Mouse (Mus musculus): ENCODE measurements around the gene Bud23. TPM values are rescaled to one million over a fixed set of nuclear protein-coding genes. Genes with fewer than 3 reads are reported as not detected.

Bud23 gene
- total RNA-seq, 2 experiments from 2014 or later, result 28.6 to 30.3 TPM

DNA sequence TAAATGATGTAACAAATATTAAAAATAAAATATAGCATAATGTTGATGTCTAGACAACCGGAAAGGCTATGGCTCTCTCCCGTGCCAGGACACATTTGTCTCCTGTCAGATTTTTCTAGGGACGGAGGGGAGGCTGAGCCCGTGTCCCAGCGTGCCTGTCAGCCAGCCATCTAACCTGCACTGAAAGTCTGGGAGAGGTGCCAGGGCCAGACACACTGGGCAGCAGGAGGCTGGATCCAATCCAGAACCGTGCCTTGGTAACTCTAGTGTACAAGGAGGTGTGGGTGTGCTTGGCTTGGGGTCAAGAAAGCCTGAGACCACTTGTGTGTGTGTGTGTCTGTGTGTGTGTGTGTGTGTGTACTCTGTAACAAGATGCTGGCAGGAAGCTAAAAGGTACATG lies 42.9 kb downstream of the Bud23 start:
- DNase-seq, result peak; percentile 36

DNA sequence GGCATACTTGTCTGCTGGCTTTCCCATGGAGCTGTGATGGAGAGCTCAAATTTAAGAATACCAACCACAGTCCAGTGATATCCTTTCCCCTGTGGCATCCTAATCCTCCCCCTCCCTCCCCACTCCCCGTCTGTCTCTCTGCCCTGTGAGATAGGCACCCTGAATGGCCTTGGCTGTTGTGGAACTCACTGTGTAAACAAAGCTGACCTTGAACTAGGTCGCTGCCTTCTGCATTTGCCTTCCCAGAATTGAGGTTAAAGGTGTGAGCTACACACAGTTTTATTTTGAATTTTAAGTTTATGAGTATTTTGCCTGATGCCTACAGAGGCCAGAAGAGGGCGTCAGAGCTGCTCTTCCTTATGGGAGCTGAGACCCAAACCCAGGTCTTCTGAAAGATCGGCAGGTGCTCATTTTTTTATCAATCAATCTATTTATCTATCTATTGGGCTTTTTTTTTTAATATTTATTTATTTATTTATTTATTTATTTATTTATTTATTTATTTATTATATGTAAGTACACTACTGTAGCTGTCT lies 48.5 kb downstream of the Bud23 start:
- no peak for DNase-seq

DNA sequence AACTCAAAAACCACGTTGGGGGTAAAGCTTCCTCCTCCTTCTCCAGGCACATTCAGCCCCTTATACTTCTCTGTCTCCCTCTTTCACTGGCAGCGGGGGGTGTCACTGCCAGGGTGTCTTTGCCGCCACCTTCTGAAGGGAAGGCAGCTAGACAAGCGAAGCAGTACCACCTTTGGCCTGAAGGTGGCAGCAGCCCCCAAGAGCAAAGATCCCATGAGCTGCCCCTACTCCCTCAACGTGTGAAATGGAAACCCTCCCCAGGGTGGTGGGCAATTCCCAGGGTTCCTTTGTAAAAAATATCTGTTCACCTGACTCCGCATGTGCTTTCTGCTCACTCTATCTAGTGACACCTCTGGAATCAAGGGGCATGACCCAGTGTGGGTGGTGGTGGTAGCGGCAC lies 49.3 kb downstream of the Bud23 start:
- DNase-seq, result peak; percentile 89

DNA sequence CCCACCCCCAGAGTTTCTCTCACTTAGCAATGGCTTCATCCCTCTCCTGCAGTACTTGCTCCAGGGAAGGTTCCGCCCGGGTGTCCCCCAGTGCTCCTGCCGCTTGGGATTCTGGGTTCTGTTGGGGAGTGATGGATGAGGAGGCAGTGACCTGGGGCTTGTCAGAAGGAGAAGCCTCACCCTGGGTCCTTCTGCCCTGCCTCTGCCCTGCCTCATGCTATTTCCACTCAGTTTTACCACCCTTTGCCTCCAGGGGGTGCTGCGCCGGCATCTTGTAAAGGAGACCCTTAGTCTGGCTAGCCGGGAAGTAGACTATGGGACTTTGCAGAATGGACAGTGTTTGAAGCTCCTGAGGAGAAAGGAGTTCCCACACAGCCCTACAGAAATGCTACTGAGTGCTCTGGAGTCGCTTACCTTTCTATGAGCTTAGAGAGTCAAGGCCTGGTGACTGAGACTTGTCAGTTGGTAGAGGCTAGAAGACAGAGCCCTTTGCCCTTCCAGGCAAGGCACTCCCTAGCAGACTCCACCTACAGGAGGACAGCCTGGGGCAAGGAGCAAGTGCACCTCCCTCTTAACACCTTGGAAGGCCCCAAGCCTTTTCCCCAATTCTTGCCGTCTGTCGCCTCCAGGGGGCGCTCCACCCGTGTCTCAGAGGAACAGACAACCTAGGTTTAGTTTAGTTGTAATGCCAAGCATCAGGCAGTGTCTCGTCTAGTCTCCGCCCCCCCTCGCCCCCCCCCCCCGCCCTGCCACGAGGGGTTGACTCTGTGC lies 51.9 kb downstream of the Bud23 start:
- peak; percentile 86 for DNase-seq

DNA sequence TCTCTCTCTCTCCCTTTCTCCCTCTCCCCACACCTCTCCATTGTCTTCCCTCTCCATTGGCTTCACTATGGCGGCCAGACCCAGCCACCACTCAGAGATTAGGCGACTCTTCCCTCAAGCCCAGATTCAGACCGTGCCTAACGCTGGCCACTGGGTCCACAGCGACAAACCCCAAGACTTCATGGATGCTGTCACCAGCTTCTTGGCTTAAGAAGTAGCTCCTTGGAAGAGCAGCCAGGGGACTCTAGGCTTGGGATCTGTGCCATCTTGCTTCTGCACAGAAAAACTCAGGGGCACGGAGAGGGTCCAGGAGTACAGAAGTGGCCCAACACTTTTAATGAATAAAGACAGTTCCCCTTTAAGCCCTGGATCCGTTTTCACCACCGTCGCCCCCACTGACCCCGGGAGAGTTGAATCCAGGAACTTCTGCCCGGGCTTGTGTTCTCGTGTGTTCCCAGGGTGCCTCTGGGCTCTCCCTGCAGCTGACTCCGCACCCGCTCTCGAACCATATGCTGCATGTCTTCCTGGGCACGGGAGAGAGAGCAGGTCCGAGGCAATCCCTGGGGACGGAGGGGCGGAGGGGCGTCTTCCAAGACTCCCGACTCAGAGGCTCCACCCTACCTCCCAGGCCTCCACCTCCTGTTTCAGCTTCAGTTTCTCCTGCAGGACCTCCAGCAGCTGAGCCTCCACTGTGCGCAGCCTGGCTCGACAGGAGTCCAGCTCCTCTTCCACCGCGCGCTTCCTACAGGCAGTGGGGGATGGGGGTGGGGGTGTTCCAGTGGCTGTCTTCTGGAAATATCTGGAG lies 52.7 kb downstream of the Bud23 start:
- no peak for DNase-seq

DNA sequence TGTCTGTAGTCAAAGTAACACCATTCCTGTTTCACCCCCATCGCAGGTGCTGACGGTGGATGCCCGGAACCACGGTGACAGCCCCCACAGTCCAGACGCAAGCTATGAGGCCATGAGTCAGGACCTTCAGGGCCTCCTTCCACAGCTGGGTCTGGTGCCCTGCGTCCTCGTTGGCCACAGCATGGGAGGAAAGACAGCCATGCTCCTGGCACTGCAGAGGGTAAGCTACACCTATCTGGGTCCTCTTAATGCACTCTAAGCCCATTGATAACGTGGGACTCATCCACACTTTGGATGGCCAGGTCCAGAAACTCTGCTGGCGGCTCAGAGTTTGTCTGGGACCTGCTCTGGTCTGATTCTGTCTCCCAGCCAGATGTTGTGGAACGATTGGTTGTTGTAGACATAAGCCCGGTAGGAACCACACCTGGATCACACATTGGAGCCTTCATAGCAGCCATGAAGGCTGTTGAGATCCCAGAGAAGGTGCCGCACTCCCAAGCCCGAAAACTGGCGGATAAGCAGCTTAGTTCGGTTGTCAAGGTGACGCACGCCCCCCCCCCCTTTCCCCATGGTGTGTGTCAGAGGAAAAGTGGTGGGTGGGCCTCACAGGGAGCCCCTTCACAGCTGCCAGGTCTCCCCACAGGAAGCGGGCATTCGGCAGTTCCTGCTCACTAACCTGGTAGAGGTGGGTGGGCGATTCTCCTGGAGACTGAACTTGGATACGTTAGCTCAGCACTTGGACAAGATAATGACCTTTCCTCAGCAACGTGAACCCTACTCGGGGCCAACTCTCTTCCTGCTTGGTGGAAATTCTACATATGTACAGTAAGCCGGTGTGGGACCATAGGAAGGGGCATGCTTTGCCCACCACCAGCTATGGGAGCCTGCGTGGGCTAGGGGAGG lies 53.7 kb downstream of the Bud23 start:
- no peak for DNase-seq

DNA sequence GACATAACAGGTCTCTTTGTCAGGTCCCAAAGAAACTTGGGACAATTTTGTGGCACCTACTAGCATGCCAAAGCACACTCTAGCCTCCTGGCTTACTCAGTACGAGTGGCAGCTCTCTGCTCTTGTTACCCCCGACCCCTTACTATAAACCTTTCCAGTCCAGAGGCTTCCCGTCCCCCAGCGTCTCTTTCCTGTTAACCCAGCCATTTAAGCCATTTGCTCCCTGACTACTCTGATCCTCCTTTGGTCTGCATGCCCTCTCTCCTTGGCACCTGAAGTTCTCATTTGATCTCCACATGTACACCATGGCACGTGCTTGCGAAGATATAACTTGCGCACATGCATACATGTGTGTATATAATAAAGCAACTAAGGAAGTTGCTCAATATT lies 54.4 kb downstream of the Bud23 start:
- no peak for DNase-seq

DNA sequence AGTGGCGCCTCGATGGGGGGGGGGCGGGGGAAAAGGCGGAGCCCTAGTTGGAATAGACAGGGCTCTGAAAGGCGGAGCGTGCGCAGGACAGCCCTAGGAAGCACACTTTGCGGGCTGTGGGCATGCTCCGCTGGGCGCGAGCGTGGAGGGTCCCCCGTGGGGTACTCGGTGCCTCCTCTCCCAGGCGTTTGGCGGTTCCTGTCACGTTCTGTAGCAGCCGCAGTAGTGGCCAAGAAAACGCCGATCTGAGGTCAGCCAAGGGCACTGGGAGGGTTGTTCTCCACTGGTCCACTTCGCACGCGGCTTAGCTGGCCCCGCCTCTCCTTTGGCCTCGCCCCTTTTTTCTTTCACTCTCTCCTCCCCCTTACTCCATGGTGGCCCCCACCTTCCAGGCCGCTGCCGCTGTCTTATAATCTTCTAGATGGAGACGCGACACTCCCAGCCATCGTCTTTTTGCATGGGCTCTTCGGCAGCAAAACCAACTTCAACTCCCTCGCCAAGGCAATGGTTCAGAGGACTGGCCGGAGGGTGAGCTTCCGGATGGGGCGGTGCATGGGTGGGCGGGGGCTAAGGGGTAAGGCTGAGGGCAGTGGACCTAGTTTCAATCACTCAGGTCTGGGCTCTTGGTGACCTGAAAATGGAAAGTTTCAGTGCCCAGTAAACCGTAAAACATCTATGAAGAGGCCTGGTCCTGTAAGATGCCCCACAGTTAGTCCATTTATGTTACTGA lies 55.0 kb downstream of the Bud23 start:
- peak; percentile 84 for DNase-seq

DNA sequence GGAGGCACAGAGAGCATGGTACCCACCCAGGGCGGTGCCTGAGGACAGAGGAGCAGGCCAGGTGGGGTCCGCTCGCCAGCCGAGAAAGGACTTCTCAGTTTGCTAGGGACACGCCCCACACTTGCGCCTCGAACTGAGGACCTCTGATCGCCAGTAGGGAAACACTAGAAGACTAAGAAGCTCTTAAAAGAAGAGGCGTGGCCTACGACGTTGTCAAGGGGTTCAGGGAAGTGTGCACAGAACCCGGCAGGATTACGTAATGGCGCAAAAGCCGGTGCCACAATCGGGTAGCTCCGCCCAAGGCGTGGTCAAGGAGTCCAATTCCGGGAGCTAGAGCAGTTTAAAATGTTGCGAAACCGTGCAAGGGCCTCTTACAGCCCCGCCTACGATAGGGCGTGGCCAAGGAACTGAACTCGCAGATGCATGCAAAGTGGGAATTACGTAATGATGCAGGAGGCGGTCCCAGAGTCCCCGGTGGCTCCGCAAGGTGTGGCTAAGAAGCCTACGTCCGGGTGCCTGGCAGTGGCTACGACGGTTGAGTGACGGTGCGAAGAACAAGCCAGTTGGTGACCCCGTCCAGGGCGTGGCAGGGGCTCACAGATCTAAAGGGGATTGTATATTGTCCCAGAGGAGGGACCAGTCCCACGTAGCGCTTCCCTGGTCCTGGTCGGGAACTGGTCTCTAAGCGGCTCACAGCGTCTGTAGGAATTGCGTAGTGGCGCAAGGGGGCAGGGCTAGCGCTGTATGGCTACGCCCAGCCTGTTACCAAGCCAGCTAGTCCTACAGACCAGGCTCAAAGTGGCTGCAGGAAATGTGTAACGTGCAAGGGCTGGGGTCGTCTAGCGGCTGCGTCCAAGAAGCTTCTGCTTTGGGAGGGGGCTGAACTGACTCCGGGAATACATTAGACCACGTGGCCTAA lies 55.8 kb downstream of the Bud23 start, which contains the start of gene Abhd11:
Gene Abhd11 (plus strand): TSS at position 482 of the 919 bp plus-strand sequence.
- peak; percentile 93 for DNase-seq

DNA sequence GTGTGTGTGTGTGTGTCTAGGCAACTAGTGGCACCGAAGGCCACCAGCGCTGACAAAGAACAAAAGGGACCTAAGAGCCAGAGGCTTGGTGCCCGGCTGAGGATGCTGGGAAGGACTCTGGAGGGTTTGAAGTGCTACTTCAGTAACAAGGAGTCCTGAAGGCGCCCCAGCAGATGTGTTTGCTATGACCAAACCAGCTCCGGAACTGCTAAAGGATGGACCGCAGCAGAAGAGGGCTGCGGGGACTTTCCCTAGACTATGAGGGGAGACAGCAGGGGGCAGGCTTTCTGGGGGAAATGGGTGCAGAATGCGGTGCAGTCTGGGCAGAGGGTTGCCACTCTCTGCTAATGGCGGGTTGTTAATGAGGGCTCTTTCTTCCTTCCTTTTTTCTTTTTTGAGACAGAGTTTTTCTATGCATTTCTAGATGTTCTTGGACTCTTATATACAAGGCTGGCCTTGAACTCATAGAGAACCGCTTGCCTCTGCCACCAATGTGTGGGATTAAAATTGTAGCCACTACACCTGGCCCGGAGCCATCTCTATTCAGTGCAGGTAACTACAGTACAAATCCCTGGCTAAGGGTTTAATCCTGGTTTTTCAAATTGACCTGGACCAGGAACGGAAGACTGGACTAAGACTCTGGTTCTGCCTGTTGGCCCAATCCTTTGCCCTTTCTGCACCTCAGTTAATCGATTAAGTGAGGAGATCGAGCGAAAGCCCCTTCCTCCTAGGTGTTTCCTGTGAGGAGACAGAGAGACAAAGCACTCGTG lies 56.8 kb downstream of the Bud23 start:
- peak; percentile 36 for DNase-seq

Other genes starting within 250 kb of the Bud23 start
- not detected for gene Tmem270, start 158.2 kb downstream of the Bud23 start, total RNA-seq (2021)
- under 1 TPM in 1 of 2 experiments, not detected in 1; 0.84 TPM for gene Cldn13, start 149.4 kb downstream of the Bud23 start, total RNA-seq (2021)
- gene Mettl27, start 132.6 kb downstream of the Bud23 start, total RNA-seq (2021), result 1 to 10 TPM; 7.4 to 8.6 TPM
- not detected for gene Cldn4, start 118.0 kb downstream of the Bud23 start, total RNA-seq (2021)
- gene Cldn3, start 78.7 kb downstream of the Bud23 start, total RNA-seq (2021), result not detected
- gene Abhd11, start 55.8 kb downstream of the Bud23 start, total RNA-seq (2021), result 10 to 100 TPM; 51.2 to 60.6 TPM
- gene Stx1a, start 41.5 kb downstream of the Bud23 start, total RNA-seq (2021), result 1 to 10 TPM; 2.0 to 5.1 TPM
- gene Dnajc30, start 757 bp downstream of the Bud23 start, total RNA-seq (2021), result 10 to 100 TPM; 22.4 to 23.3 TPM
- gene Vps37d, start 13.3 kb upstream of the Bud23 start, total RNA-seq (2021), result 1 to 10 TPM; 2.3 to 3.0 TPM
- 10 to 100 TPM; 28.4 to 32.5 TPM for gene Mlxipl, start 24.9 kb upstream of the Bud23 start, total RNA-seq (2021)
- 10 to 100 TPM; 13.6 to 16.8 TPM for gene Tbl2, start 84.7 kb upstream of the Bud23 start, total RNA-seq (2021)
- gene Bcl7b, start 103.3 kb upstream of the Bud23 start, total RNA-seq (2021), result 10 to 100 TPM; 28.4 to 28.9 TPM
- gene Baz1b, start 122.3 kb upstream of the Bud23 start, total RNA-seq (2021), result 10 to 100 TPM; 29.0 to 39.2 TPM
- gene Fzd9, start 186.3 kb upstream of the Bud23 start, total RNA-seq (2021), result 1 to 10 TPM; 9.2 to 9.8 TPM